16 mouse cellular contexts compared by ENCODE assay signal in genomic region chr11:8699777-8700176, GRCm38 (mm10).
"Had no signal": no experiment of that assay in that cellular context is flagged by ENCODE, and none has a peak within 500 bp of the region (broad histone marks: within the 10 kb centered on the region; RNA-seq: fewer than 3 reads in every experiment).

No protein-coding gene starts in this region.

- H3K9me3 ChIP-seq: kidney, embryonic 15.5 days; limb, embryonic 13.5 days; liver, embryonic 13.5 days; midbrain, embryonic 13.5 days had no signal

- H3K27ac ChIP-seq: kidney, embryonic 15.5 days; limb, embryonic 13.5 days; liver, embryonic 13.5 days; midbrain, embryonic 13.5 days; stomach, postnatal 0 days had no signal

- H3K36me3 ChIP-seq: kidney, embryonic 15.5 days; limb, embryonic 13.5 days; liver, embryonic 13.5 days; midbrain, embryonic 13.5 days had no signal

- H3K9ac ChIP-seq: kidney, embryonic 15.5 days; limb, embryonic 13.5 days; liver, embryonic 13.5 days; midbrain, embryonic 13.5 days had no signal

- ATAC-seq: midbrain, embryonic 13.5 days had no signal

- H3K4me3 ChIP-seq: kidney, embryonic 15.5 days; limb, embryonic 13.5 days; liver, embryonic 13.5 days; midbrain, embryonic 13.5 days had no signal

- DNase-seq: kidney, adult 11 months; kidney, adult 8-10 months; kidney, postnatal 10 days; kidney, postnatal 4 days; left cerebral cortex, postnatal 4 days; liver, embryonic 13.5 days; lung, adult 2 months; lung, postnatal 14 days; lung, postnatal 4 days; right cerebral cortex, postnatal 14 days; right cerebral cortex, postnatal 4 days; thymus, postnatal 4 days had no signal

- H3K27me3 ChIP-seq: kidney, embryonic 15.5 days; limb, embryonic 13.5 days; liver, embryonic 13.5 days; midbrain, embryonic 13.5 days had no signal

- H3K4me2 ChIP-seq: kidney, embryonic 15.5 days; limb, embryonic 13.5 days; liver, embryonic 13.5 days; midbrain, embryonic 13.5 days had no signal
